Mouse (Mus musculus) neural tube, postnatal 0 days (tissue): Measurements from ENCODE around the gene Mrpl20. TPM values are rescaled to one million over a fixed set of nuclear protein-coding genes. Genes with fewer than 3 reads are reported as not detected.

Experiments used
- microRNA-seq: library from miRNA; unstranded; fragments of <30 nt; microRNA quantifications from one replicate; pipeline ENCODE4, GENCODE M21; 2016
- polyA plus RNA-seq: library from polyadenylated mRNA; unstranded; fragments of >200 nt; fragmentation: Nextera tagmentation; extraction: Ambion mirVana; gene quantifications from 2 replicates; pipeline ENCODE4 v1.2.1, GENCODE M21; 2015

Gene Mrpl20
- polyA plus RNA-seq, result 309 and 322 TPM in 2 replicates

DNA sequence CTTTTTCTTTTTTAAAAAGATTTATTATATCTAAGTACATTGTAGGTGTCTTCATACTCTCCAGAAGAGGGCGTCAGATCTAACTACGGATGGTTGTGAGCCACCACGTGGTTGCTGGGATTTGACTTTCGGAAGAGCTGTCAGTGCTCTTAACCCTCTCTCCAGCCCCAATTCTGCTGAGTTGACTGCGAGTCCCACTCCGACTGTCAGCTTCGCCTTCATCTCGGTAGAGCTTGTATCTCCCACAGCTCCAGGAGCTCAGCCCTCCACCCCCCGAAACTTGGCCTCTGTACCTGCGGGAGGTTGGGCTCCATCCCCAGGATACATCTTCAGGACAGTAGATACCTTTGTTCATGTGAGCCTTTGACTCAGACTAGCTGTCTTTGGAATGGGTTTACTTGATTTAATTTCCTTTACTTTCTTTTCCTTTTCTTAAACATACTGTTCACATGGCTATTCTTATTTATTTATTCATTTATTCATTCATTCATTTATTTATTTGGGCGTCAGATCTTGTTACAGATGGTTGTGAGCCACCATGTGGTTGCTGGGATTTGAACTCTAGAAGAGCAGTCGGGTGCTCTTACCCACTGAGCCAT is at the start of gene Mrpl20:
TSS of gene Mrpl20 (plus strand) at position 138 of the 599 bp plus-strand sequence.

DNA sequence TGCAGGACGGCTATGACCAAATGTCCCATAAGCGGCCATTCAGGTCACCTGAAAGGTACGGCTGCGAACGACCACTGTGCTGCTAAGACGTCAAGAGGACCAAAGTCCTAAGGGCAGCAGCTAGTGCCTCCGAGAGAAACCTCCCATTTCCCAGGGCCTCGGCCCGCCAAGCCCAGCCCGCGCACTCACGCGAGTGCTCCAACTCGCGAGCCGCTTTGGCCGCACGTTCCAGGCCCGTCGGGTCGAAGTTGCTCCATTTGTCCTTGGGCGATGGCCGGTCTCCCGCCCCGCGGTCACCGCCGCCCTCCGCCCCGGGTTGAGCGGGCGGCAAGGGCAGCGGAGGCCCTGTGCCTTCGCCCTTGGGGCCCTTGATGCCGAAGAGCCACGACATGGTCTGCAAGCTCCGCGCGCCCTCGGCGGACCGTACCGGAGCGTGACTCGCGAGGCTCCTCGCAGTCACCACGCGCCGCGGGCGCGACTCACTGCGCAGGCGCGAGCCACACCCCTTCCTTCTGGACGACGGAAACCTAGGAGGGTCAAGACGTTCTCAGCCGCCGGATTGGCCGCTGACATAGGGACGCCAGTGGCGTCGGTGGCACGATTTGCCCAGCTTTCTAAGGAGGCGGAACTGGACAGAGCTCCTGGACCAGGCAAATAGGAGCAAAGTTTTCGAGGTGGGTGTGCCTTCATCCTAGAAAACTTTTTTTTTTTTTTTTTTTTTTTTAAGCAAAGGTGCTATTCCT is 41.9 kb upstream of the Mrpl20 start, which contains the start of gene Atad3a:
TSS of gene Atad3a (minus strand) at position 481 of the 743 bp plus-strand sequence.

DNA sequence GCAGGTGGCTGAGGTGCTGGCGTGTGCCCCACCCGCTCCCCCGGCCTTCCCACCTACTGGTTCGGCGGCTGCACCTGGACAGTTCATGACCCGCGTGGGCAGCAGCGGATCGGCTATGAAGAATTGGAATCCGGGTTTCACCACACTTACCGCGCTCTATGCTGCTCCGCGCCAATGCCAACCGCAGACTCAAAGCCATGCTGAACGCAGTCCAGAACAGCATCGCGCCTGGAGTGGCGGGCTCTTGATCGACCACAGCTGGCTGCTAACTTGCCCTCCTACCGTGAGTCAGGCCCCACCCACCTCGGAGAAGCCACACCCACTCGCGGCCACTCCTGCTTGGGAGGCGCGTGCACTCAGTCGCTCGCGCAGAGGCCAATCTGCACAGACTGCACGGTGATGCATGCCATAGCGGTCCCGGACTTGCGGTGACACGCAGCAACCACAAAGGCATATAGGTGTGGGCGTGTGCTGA is 28.4 kb upstream of the Mrpl20 start, which contains the start of gene Vwa1:
TSS of gene Vwa1 (minus strand) at position 419 of the 475 bp plus-strand sequence.

DNA sequence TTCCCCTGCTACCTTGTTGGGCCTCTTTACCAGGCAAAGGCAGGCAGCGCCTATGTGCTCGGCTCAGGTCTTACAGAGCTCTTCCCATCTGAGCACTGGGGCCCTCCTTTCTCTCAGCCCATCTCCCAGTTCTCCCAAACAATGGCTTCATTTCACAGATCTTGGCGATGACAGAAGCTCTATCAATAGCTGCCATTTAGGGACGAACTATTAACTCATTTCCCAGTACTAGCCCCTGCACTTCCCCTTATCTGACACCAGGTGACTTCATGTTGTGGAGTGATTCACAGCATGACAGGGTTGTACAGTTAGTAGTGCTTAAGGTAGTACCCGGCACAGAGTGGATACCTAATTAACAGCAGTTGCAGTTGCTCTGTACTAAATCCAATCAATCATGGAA is 16.9 kb upstream of the Mrpl20 start, which contains the start of gene Tmem88b:
TSS of gene Tmem88b (minus strand) at position 56 of the 400 bp plus-strand sequence.

DNA sequence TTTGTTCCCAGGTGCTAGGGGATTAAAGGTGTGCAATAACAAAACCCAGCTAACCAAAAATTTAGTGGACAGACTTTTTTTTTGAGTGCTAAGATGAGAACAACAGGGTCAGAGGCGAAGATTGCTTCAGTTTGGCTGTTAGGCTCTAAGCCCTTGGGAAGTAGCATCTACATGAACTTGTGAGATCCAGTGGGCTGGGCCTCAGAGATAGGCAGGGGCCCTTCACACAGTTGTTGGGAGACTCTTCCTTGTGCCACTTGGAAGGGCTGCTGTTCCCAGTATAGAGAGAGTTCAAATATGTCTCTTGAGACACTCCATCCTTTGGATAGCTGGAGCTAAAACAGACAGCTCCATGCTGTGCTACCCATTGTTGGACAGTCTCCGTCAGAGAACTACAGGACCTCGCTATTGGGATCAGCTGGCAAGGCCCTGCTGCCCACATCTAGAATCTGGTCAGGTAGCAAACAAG is 12.6 kb upstream of the Mrpl20 start, which contains the start of gene Ankrd65:
TSS of gene Ankrd65 (plus strand) at position 419 of the 469 bp plus-strand sequence.

DNA sequence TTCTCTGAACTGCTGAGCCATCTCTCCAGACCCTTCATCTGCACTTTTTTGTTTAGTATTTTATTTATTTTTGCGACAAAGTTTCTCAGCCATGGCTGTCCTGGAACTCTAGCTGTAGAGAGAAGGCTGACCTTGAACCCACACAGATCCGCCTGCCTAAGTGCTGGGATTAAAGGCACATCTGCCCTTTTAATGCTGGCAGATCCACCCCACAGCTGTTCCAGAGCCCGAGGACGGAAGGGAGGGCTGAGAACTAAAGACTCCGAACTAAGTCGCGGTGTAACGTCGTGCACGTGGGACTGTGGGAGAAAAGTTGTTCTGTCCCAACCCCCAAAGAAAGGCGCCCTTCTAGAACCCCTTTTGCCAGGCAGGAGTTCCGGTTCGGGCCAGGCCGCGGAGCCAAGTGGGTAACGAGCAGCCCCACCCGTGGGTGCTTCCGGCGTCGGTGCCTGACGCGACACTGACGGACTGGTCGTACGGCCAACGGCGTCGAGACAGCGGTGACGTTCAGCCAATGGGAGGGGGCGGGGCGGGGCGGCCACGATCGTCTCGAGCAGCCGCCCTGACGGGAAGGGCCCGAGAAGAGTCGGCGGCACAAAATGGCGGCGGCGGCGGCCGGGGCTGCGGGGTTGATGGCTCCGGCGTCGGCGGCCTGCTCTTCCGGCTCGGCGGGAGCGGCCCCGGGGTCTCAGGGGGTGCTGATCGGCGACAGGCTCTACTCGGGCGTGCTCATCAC is 9.4 kb downstream of the Mrpl20 start, which contains the start of gene Ccnl2:
TSS of gene Ccnl2 (plus strand) at position 561 of the 736 bp plus-strand sequence.

DNA sequence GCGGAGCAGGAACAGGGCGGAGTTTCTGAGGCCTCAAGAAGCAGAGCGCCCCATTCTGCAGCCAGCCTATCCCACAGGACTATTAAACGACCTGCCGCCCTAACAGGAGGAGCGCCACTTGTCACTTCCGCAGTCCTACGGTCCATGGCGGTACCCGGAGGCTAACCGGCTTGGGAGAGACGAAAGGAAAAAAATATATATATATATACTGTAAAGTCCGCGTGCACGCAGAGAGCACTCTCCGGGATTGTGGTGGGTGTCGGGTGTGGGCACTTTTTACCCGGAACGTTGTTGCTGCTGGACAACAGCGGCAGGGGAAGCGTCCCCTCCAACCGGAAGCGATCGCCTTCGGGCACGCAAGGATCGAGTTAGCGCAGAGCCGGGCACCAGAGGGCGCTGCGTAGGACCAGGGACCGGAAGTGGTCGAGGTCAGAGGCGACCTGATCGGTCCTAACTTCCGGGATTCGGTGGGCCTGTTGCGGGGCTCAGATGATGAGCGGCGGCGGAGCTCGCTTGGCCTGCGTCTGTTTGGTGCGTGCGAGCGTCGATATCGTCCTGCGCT is 28.6 kb downstream of the Mrpl20 start, which contains the start of gene Aurkaip1:
TSS of gene Aurkaip1 (plus strand) at position 68 of the 562 bp plus-strand sequence.

DNA sequence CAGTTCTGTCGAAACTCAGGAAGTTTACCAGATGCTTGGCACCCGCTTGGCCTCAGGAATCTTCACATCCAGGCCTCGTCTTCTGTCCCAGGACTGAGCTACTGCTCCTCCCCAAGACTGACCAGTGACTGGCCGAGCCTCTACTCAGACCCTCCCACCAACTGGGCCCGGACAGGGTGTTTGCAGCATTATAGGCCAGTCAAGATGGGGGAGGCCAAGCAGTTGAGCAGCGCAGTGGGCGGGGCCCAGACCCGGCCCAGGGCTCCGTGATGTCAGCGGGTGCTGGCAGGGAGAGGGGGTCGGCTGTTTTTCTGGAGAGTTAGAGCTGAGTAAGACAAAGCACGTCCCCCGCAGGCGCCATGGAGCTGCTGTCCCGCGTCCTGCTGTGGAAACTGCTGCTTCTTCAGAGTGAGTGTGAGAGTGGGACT is 36.8 kb downstream of the Mrpl20 start, which contains the start of gene Mxra8:
TSS of gene Mxra8 (plus strand) at position 198 of the 428 bp plus-strand sequence.

DNA sequence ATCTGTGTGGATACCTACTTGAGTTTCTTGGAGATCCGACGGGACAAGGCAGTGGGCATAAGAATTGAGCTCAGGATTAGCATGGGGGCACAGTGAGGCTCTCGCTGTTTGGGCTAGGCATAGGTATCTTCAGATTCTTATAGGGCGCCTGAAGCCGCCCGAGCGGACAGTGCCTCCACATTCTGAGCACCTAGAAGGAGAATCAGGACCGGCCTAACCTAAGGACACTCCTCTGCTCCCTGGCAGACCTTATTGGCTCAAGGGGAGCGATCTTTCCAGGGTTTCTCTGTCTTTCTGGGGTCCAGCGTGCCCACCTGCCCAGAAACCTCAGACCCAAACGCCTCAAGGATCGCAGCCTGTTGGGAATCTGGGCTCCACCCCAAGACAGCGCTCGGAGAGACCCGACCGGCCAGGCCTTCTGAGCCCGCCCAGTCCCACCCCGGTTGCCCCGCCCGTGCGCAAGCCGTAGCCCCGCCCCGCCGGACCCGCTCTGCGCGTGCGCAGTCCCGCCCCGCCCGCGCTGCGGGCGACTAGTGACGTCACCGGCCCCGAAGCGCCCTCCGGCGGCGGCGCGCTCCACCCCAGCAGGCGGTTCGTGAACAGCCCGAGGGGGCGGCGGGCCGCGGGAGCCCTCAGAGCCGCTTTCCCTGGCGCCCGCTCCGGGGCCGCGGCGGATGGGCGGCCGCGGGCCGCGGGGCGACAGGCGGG is 44.3 kb downstream of the Mrpl20 start, which contains the start of gene Dvl1:
TSS of gene Dvl1 (plus strand) at position 532 of the 708 bp plus-strand sequence.

Small RNA genes within 50 kb of the gene (microRNA-seq; reads per million reads assigned to microRNA genes)
- gene Gm27743, result not detected

Other genes starting within 250 kb of the Mrpl20 start
- 56.6 and 58.5 TPM in 2 replicates for gene Nadk, start 240.5 kb upstream of the Mrpl20 start, polyA plus RNA-seq
- gene Slc35e2, start 201.5 kb upstream of the Mrpl20 start, polyA plus RNA-seq, result 11.4 and 12.9 TPM in 2 replicates
- gene Cdk11b, start 178.0 kb upstream of the Mrpl20 start, polyA plus RNA-seq, result 58.3 and 62.0 TPM in 2 replicates
- gene Gm10563, start 157.5 kb upstream of the Mrpl20 start, polyA plus RNA-seq, result not detected in 2 replicates
- gene Mmp23, start 149.5 kb upstream of the Mrpl20 start, polyA plus RNA-seq, result 14.1 and 17.6 TPM in 2 replicates
- 47.2 and 56.0 TPM in 2 replicates for gene Mib2, start 133.7 kb upstream of the Mrpl20 start, polyA plus RNA-seq
- 35.0 and 37.4 TPM in 2 replicates for gene Fndc10, start 108.5 kb upstream of the Mrpl20 start, polyA plus RNA-seq
- 168 and 177 TPM in 2 replicates for gene Ssu72, start 98.1 kb upstream of the Mrpl20 start, polyA plus RNA-seq
- 44.7 and 52.1 TPM in 2 replicates for gene Tmem240, start 68.1 kb upstream of the Mrpl20 start, polyA plus RNA-seq
- gene Atad3a, start 41.8 kb upstream of the Mrpl20 start, polyA plus RNA-seq, result 68.6 and 78.0 TPM in 2 replicates
- gene Vwa1, start 28.2 kb upstream of the Mrpl20 start, polyA plus RNA-seq, result 32.3 and 34.3 TPM in 2 replicates
- gene Tmem88b, start 17.0 kb upstream of the Mrpl20 start, polyA plus RNA-seq, result 1.4 and 2.4 TPM in 2 replicates
- not detected in 2 replicates for gene Ankrd65, start 12.4 kb upstream of the Mrpl20 start, polyA plus RNA-seq
- 81.5 and 90.5 TPM in 2 replicates for gene Ccnl2, start 9.6 kb downstream of the Mrpl20 start, polyA plus RNA-seq
- gene Aurkaip1, start 28.4 kb downstream of the Mrpl20 start, polyA plus RNA-seq, result 162 and 166 TPM in 2 replicates
- 42.9 and 43.1 TPM in 2 replicates for gene Mxra8, start 36.8 kb downstream of the Mrpl20 start, polyA plus RNA-seq
- 30.4 and 32.0 TPM in 2 replicates for gene Dvl1, start 44.5 kb downstream of the Mrpl20 start, polyA plus RNA-seq
- gene Tas1r3, start 60.5 kb downstream of the Mrpl20 start, polyA plus RNA-seq, result 0.21 and 0.23 TPM in 2 replicates
- 26.1 and 30.4 TPM in 2 replicates for gene Cptp, start 66.6 kb downstream of the Mrpl20 start, polyA plus RNA-seq
- gene Ints11, start 66.7 kb downstream of the Mrpl20 start, polyA plus RNA-seq, result 45.7 and 52.0 TPM in 2 replicates
- gene Pusl1, start 88.9 kb downstream of the Mrpl20 start, polyA plus RNA-seq, result 59.1 and 69.2 TPM in 2 replicates
- gene Acap3, start 88.9 kb downstream of the Mrpl20 start, polyA plus RNA-seq, result 41.3 and 47.0 TPM in 2 replicates
- 98.7 and 119 TPM in 2 replicates for gene Ube2j2, start 141.0 kb downstream of the Mrpl20 start, polyA plus RNA-seq
- gene C1qtnf12, start 159.4 kb downstream of the Mrpl20 start, polyA plus RNA-seq, result 25.2 and 29.4 TPM in 2 replicates
- 30.0 and 31.9 TPM in 2 replicates for gene B3galt6, start 189.8 kb downstream of the Mrpl20 start, polyA plus RNA-seq
- gene Sdf4, start 190.0 kb downstream of the Mrpl20 start, polyA plus RNA-seq, result 119 and 121 TPM in 2 replicates
- gene Tnfrsf4, start 211.0 kb downstream of the Mrpl20 start, polyA plus RNA-seq, result 0.34 TPM in 1 of 2 replicates, not detected in the other
- 1.3 TPM in 2 replicates for gene Tnfrsf18, start 223.3 kb downstream of the Mrpl20 start, polyA plus RNA-seq